Comparison of ENCODE assay signal across 15 mouse cellular contexts in the genomic region with DNA sequence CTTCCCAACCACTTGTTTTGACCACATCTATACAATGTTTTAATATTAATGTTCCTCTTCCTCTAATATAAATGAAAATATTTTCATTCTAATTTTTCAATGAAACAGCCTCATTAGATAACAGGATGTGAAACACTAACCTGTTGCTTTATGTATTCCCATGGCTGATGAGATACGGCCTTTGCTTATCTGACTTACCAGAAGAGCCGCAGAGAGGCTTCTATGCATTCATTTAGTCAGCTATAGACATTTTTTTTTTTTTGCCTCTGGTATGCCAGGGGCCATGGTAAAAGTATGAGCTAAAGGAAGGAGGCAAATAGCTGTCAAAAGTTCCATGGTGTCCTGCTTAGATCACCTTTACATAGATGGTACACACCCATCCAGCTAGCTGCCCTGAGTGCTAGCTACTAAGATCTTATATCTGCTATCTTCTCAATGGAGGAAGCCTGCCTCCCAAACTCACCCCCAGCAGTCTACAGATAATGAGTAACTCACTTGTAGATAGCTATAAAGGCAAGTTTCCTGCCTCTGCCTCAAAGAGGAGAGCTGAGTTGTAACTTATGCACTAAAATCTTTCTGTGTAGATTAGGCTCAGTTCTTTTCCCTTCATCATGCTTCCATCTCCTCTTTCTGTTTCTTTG.
"Had no signal": no experiment of that assay in that cellular context is flagged by ENCODE, and none has a peak within 500 bp of the region (broad histone marks: within the 10 kb centered on the region; RNA-seq: fewer than 3 reads in every experiment).

No protein-coding gene starts in this region.

- DNase-seq: kidney, adult 11 months; kidney, adult 9 months; kidney, postnatal 10 days; kidney, postnatal 4 days; lung, adult 2 months; lung, postnatal 10 days; lung, postnatal 4 days; right cerebral cortex, postnatal 14 days; thymus, adult 2 months; thymus, postnatal 36 days had no signal

- H3K4me3 ChIP-seq: layer of hippocampus, adult 2 months; limb, embryonic 10.5 days; megakaryocyte, embryonic 14.5 days; midbrain, embryonic 13.5 days; stomach, embryonic 15.5 days had no signal

- H3K36me3 ChIP-seq: limb, embryonic 10.5 days; midbrain, embryonic 13.5 days; stomach, embryonic 15.5 days had no signal

- H3K4me2 ChIP-seq: midbrain, embryonic 13.5 days; stomach, embryonic 15.5 days had no signal

- H3K27me3 ChIP-seq: stomach, embryonic 15.5 days had no signal

- H3K9me3 ChIP-seq: limb, embryonic 10.5 days; megakaryocyte, embryonic 14.5 days; midbrain, embryonic 13.5 days; stomach, embryonic 15.5 days had no signal

- ATAC-seq: midbrain, embryonic 13.5 days had no signal

- H3K27ac ChIP-seq: layer of hippocampus, adult 2 months; limb, embryonic 10.5 days; midbrain, embryonic 13.5 days; stomach, embryonic 15.5 days had no signal

- H3K9ac ChIP-seq: midbrain, embryonic 13.5 days; stomach, embryonic 15.5 days had no signal

- H3K4me1 ChIP-seq: limb, embryonic 10.5 days; megakaryocyte, embryonic 14.5 days; midbrain, embryonic 13.5 days; stomach, embryonic 15.5 days had no signal
